8 mouse cellular contexts compared by ENCODE assay signal in genomic region chr7:136406258-136407100, GRCm38 (mm10).
DNase-seq lines count a peak whose midpoint lies in the region; ATAC-seq and TF ChIP-seq lines count a peak whose summit lies in the region.

No protein-coding gene starts in this region.

- no peaks in the 10 kb centered on the region for H3K9me3 ChIP-seq in liver, embryonic 12.5 days (replicated peaks)

- peak; percentile 15 for DNase-seq in liver
- DNase-seq in gastrocnemius, postnatal 14 days, result peak; percentile 30
- peak; percentile 92 for DNase-seq in kidney, adult 2 months
- DNase-seq in lung, postnatal 25 days (ENCODE audit: low spot score), result peak; percentile 24
- no peak for DNase-seq in frontal cortex, postnatal 25 days (ENCODE audit: low spot score in 2 of 2)
- no peak for DNase-seq in cerebellum, postnatal 14 days
- no peak for DNase-seq in layer of hippocampus, adult 11-12 months (ENCODE audit: low spot score)

- H3K27me3 ChIP-seq in liver, embryonic 12.5 days (replicated peaks), result no peaks in the 10 kb centered on the region
- no peaks in the 10 kb centered on the region for H3K27me3 ChIP-seq in kidney, adult 2 months (replicated peaks; ENCODE audit: control insufficient read depth, insufficient read depth, low read length)

- no peak overlapping the region for H3K4me2 ChIP-seq in liver, embryonic 12.5 days

- TF ChIP-seq CTCF in kidney, adult 2 months (conservative IDR thresholded peaks at IDR 0.05; ENCODE audit: insufficient read depth, insufficient read length, low read depth, low read length), result no peak

- TF ChIP-seq POLR2A in kidney, adult 2 months (IDR thresholded peaks at IDR 0.05; ENCODE audit: low read depth, low read length), result no peak

- no peak overlapping the region for H3K4me3 ChIP-seq in liver, embryonic 12.5 days
- H3K4me3 ChIP-seq in kidney, adult 2 months (ENCODE audit: insufficient read depth, low read depth, low read length), result peak overlapping the region; percentile 34; the same call in 1 of the 2 replicates

- ATAC-seq in liver, embryonic 12.5 days, result no peak

- 68% methylated on average over 20 of the region's 20 CpGs for WGBS in liver, embryonic 12.5 days (ENCODE audit: insufficient replicate concordance)
- WGBS in kidney, adult 2 months, result 15% methylated on average over 20 of the region's 20 CpGs

- intact Hi-C loops in gastrocnemius, postnatal 14 days (cut with DNase I; ENCODE audit: low total_unique reads), result no loop called here

- H3K36me3 ChIP-seq in liver, embryonic 12.5 days, result no peaks in the 10 kb centered on the region
- H3K36me3 ChIP-seq in kidney, adult 2 months (ENCODE audit: control insufficient read depth, insufficient read depth, low read length), result no peaks in the 10 kb centered on the region

- H3K4me1 ChIP-seq in liver, embryonic 12.5 days, result no peaks in the 10 kb centered on the region
- peaks cover 3% of the 10 kb centered on the region; the same call in 1 of the 2 replicates for H3K4me1 ChIP-seq in kidney, adult 2 months (ENCODE audit: control insufficient read depth, insufficient read depth, low read length)

- no peak overlapping the region for H3K27ac ChIP-seq in liver, embryonic 12.5 days
- peak overlapping the region; percentile 57 for H3K27ac ChIP-seq in kidney, adult 2 months (ENCODE audit: insufficient read depth, low read depth, low read length)

- no peak overlapping the region for H3K9ac ChIP-seq in liver, embryonic 12.5 days

Comparison
In these comparisons a context has a peak if more than half of its experiments do, and no peak if none do; other contexts are left out.
1. DNase-seq: peak in liver (single experiment), gastrocnemius, postnatal 14 days (single experiment), kidney, adult 2 months (single experiment) and lung, postnatal 25 days (single experiment); none in frontal cortex, postnatal 25 days (0 of 2), cerebellum, postnatal 14 days (0 of 2) and layer of hippocampus, adult 11-12 months (single experiment).